Mouse (Mus musculus): ENCODE data around the gene Akr1d1. TPM values are rescaled to one million over a fixed set of nuclear protein-coding genes. Genes with fewer than 3 reads are reported as not detected.

Akr1d1 gene
- polyA plus RNA-seq, 1 experiment: 0.75 TPM

- Histone ChIP-seq H3K4me1 (ENCODE audit: control insufficient read depth, insufficient read depth, low read length) (no peaks in the 10 kb centered on the region), H3K4me3 (replicated peaks; ENCODE audit: control insufficient read depth, low read depth, low read length) (no peak overlapping the region), H3K27ac (ENCODE audit: control insufficient read depth, insufficient read depth, low read depth, low read length, poor library complexity) (no peak overlapping the region)
- no peak for TF ChIP-seq POLR2A (IDR thresholded peaks at IDR 0.05; ENCODE audit: borderline replicate concordance, control insufficient read depth, low read depth, low read length)
- TF ChIP-seq CTCF (IDR thresholded peaks at IDR 0.05; ENCODE audit: control insufficient read depth, insufficient read depth, low read length): no peak
- 81% methylated on average over 3 of the region's 3 CpGs for WGBS
Observed at GRCm38 (mm10) chr6:37506909-37507515, 23.0 kb upstream of the Akr1d1 start.

GRCm38 (mm10) chr6:37510786-37511185 lies 19.2 kb upstream of the Akr1d1 start:
- no peak overlapping the region for H3K4me3 ChIP-seq (replicated peaks; ENCODE audit: control insufficient read depth, low read depth, low read length)
- no peaks in the 10 kb centered on the region for H3K4me1 ChIP-seq (ENCODE audit: control insufficient read depth, insufficient read depth, low read length)
- no peak for TF ChIP-seq CTCF (IDR thresholded peaks at IDR 0.05; ENCODE audit: control insufficient read depth, insufficient read depth, low read length)
- no peak for TF ChIP-seq POLR2A (IDR thresholded peaks at IDR 0.05; ENCODE audit: borderline replicate concordance, control insufficient read depth, low read depth, low read length)
- H3K27ac ChIP-seq (ENCODE audit: control insufficient read depth, insufficient read depth, low read depth, low read length, poor library complexity): no peak overlapping the region

- Histone ChIP-seq H3K4me3 (replicated peaks; ENCODE audit: control insufficient read depth, low read depth, low read length) (no peak overlapping the region), H3K27ac (ENCODE audit: control insufficient read depth, insufficient read depth, low read depth, low read length, poor library complexity) (no peak overlapping the region), H3K4me1 (ENCODE audit: control insufficient read depth, insufficient read depth, low read length) (no peaks in the 10 kb centered on the region)
- TF ChIP-seq CTCF (IDR thresholded peaks at IDR 0.05; ENCODE audit: control insufficient read depth, insufficient read depth, low read length) (no peak), POLR2A (IDR thresholded peaks at IDR 0.05; ENCODE audit: borderline replicate concordance, control insufficient read depth, low read depth, low read length) (no peak)
- WGBS: 85% methylated on average over 13 of the region's 13 CpGs
Observed at GRCm38 (mm10) chr6:37520631-37521375, 9.2 kb upstream of the Akr1d1 start.

GRCm38 (mm10) chr6:37532036-37532435 lies 2.1 kb downstream of the Akr1d1 start:
- H3K27ac ChIP-seq (ENCODE audit: control insufficient read depth, insufficient read depth, low read depth, low read length, poor library complexity): no peak overlapping the region
- WGBS: 77% methylated on average over 3 of the region's 3 CpGs
- no peak overlapping the region for H3K4me3 ChIP-seq (replicated peaks; ENCODE audit: control insufficient read depth, low read depth, low read length)
- no peaks in the 10 kb centered on the region for H3K4me1 ChIP-seq (ENCODE audit: control insufficient read depth, insufficient read depth, low read length)
- TF ChIP-seq CTCF (IDR thresholded peaks at IDR 0.05; ENCODE audit: control insufficient read depth, insufficient read depth, low read length) (no peak), POLR2A (IDR thresholded peaks at IDR 0.05; ENCODE audit: borderline replicate concordance, control insufficient read depth, low read depth, low read length) (no peak)

GRCm38 (mm10) chr6:37536831-37537230 lies 6.9 kb downstream of the Akr1d1 start:
- Histone ChIP-seq H3K4me1 (ENCODE audit: control insufficient read depth, insufficient read depth, low read length) (no peaks in the 10 kb centered on the region), H3K4me3 (replicated peaks; ENCODE audit: control insufficient read depth, low read depth, low read length) (no peak overlapping the region), H3K27ac (ENCODE audit: control insufficient read depth, insufficient read depth, low read depth, low read length, poor library complexity) (no peak overlapping the region)
- TF ChIP-seq POLR2A (IDR thresholded peaks at IDR 0.05; ENCODE audit: borderline replicate concordance, control insufficient read depth, low read depth, low read length): no peak
- TF ChIP-seq CTCF (IDR thresholded peaks at IDR 0.05; ENCODE audit: control insufficient read depth, insufficient read depth, low read length): no peak
- WGBS: 69% methylated on average over 3 of the region's 3 CpGs

- TF ChIP-seq CTCF (IDR thresholded peaks at IDR 0.05; ENCODE audit: control insufficient read depth, insufficient read depth, low read length) (no peak), POLR2A (IDR thresholded peaks at IDR 0.05; ENCODE audit: borderline replicate concordance, control insufficient read depth, low read depth, low read length) (no peak)
- no peak overlapping the region for H3K27ac ChIP-seq (ENCODE audit: control insufficient read depth, insufficient read depth, low read depth, low read length, poor library complexity)
- no peak overlapping the region for H3K4me3 ChIP-seq (replicated peaks; ENCODE audit: control insufficient read depth, low read depth, low read length)
Observed at GRCm38 (mm10) chr6:37537801-37538200, 7.8 kb downstream of the Akr1d1 start.

GRCm38 (mm10) chr6:37538792-37539191 lies 8.8 kb downstream of the Akr1d1 start:
- no peaks in the 10 kb centered on the region for H3K4me1 ChIP-seq (ENCODE audit: control insufficient read depth, insufficient read depth, low read length)
- no peak overlapping the region for H3K27ac ChIP-seq (ENCODE audit: control insufficient read depth, insufficient read depth, low read depth, low read length, poor library complexity)
- no peak overlapping the region for H3K4me3 ChIP-seq (replicated peaks; ENCODE audit: control insufficient read depth, low read depth, low read length)
- TF ChIP-seq POLR2A (IDR thresholded peaks at IDR 0.05; ENCODE audit: borderline replicate concordance, control insufficient read depth, low read depth, low read length): no peak
- no peak for TF ChIP-seq CTCF (IDR thresholded peaks at IDR 0.05; ENCODE audit: control insufficient read depth, insufficient read depth, low read length)
- 78% methylated on average over 5 of the region's 5 CpGs for WGBS

More at GRCm38 (mm10) chr6:37537801-37538200, 7.8 kb downstream of the Akr1d1 start:
- 78% methylated on average over 3 of the region's 3 CpGs for WGBS
- no peaks in the 10 kb centered on the region for H3K4me1 ChIP-seq (ENCODE audit: control insufficient read depth, insufficient read depth, low read length)

- WGBS: 83% methylated on average over 9 of the region's 9 CpGs
- Histone ChIP-seq H3K27ac (ENCODE audit: control insufficient read depth, insufficient read depth, low read depth, low read length, poor library complexity) (no peak overlapping the region), H3K4me1 (ENCODE audit: control insufficient read depth, insufficient read depth, low read length) (no peaks in the 10 kb centered on the region), H3K4me3 (replicated peaks; ENCODE audit: control insufficient read depth, low read depth, low read length) (no peak overlapping the region)
- TF ChIP-seq CTCF (IDR thresholded peaks at IDR 0.05; ENCODE audit: control insufficient read depth, insufficient read depth, low read length) (no peak), POLR2A (IDR thresholded peaks at IDR 0.05; ENCODE audit: borderline replicate concordance, control insufficient read depth, low read depth, low read length) (no peak)
Observed at GRCm38 (mm10) chr6:37539403-37539802, 9.4 kb downstream of the Akr1d1 start.

Measured in bone marrow, adult 2 months (tissue).